Mouse (Mus musculus): ENCODE results near the gene Krt75. TPM values are rescaled to one million over a fixed set of nuclear protein-coding genes. Genes with fewer than 3 reads are reported as not detected.
A peak's percentile ranks its signal among the peaks of the same experiment; 100 is the strongest.

Krt75 gene
- not detected in 2 replicates for polyA plus RNA-seq (2016; fragmentation: Nextera tagmentation; extraction: Ambion mirVana)

DNA sequence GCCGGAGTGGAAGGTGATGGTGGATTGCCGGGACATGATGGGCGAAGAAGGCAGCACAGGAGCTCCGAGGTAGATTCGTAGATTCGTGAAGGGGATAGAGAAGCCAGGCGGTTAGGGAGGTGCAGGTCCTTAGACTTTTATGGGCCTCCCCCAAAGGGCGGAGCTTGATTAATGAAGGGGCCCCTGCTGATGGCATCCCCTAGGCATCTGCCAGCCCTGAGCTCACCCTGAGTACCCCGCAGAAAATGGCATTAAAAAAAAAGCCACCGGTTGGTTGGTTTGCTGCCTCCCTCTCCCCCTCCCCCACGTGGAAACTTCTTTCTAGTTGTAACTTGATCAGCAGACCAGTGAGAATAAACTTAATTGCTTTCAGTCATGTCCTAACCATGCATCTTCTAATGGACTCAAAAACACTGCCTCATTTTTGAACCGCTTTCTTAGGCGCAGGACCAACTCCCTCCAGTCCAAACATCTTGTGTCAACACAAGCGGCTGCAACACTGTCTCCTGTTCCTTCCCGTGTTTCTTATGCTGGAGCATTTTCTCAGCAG, at the start of gene Krt75:
TSS of gene Krt75 (minus strand) at position 109 of the 550 bp plus-strand sequence.
- WGBS: 82% methylated on average over 15 of the region's 15 CpGs
- Histone ChIP-seq H3K4me1 (peaks cover 16% of the 10 kb centered on the region), H3K36me3 (replicated peaks) (no peaks in the 10 kb centered on the region), H3K27ac (0 out of 2 replicates have a peak within 1 kb of the TSS, but pooled peaks have one; percentile 11), H3K9me3 (no peaks in the 10 kb centered on the region), H3K27me3 (ENCODE audit: poor library complexity, severe bottlenecking) (no peaks in the 10 kb centered on the region), H3K4me3 (no peak within 1 kb of the TSS)
- DNase-seq (ENCODE audit: extremely low spot score, low spot score): no peak

DNA sequence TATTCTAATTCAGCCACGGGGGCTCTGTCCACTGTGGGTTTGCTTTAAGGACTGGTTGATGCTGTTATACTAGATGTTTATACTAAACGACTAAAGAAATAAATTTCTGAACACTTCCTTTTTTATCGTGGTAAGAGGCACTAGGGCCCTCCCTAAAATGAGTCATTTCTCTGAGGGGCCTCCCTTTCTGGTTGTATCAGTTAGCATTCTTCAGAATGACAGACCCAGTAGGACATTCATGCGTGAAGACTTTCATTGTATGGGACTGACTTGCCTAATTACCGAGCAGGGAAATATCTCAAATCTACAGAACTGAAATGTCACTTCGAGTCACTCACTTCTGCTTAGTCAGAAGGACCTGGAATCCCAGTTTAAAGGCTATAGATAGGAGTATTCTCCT, 25.4 kb upstream of the Krt75 start:
- DNase-seq (ENCODE audit: extremely low spot score, low spot score): no peak
- H3K27ac ChIP-seq: no peak overlapping the region
- no peaks in the 10 kb centered on the region for H3K36me3 ChIP-seq (replicated peaks)
- peaks cover 3% of the 10 kb centered on the region; the same call in 1 of the 2 replicates for H3K9me3 ChIP-seq
- WGBS: 79% methylated on average over 6 of the region's 6 CpGs
- no peaks in the 10 kb centered on the region for H3K27me3 ChIP-seq (ENCODE audit: poor library complexity, severe bottlenecking)
- no peaks in the 10 kb centered on the region for H3K4me1 ChIP-seq
- H3K4me3 ChIP-seq: no peak overlapping the region

DNA sequence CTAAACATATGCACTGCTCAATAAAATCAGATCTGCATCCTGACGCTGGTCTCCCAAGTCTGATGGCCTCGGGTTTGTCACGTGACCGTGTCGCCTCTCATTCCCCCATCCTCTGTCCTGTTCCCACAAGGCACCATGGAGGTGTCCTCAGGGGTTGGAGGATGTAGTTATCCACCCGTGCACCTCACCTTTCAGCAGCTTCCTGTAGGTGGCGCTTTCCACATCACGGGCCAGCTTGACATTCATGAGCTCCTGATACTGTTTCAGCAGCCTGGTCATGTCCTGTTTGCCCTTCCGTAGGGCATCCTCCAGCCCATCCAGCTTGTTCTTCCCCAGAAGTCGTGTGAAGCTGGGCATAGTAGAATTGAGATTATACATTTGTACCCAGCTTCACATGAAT, 14.5 kb upstream of the Krt75 start:
- Histone ChIP-seq H3K36me3 (replicated peaks) (no peaks in the 10 kb centered on the region), H3K4me1 (no peaks in the 10 kb centered on the region)
- 81% methylated on average over 10 of the region's 10 CpGs for WGBS

DNA sequence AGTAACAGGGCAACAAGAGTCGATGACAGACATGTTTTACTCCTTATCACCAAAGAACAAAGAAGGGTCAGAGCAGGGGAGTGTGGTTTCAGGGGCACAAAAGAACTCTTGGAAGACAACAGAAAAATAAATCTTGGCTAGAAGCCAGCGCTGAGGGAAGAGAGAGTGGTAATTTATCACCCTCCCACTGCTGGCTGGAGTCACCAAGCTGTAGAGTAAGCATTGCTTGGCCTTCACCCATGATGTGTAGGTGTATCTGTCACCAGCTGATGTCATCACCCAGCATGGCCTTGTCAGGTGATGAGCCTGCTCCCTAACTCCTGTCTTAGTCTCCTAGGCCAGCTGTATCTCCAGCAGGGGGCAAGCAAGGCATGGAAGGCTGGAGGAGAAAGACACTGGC, 10.8 kb upstream of the Krt75 start:
- Histone ChIP-seq H3K27ac (no peak overlapping the region), H3K9me3 (no peaks in the 10 kb centered on the region), H3K4me1 (no peaks in the 10 kb centered on the region), H3K36me3 (replicated peaks) (no peaks in the 10 kb centered on the region), H3K4me3 (no peak overlapping the region), H3K27me3 (ENCODE audit: poor library complexity, severe bottlenecking) (no peaks in the 10 kb centered on the region)
- no peak for DNase-seq (ENCODE audit: extremely low spot score, low spot score)
- 76% methylated on average over 2 of the region's 2 CpGs for WGBS

More for the DNA sequence above, 14.5 kb upstream of the Krt75 start:
- Histone ChIP-seq H3K27me3 (ENCODE audit: poor library complexity, severe bottlenecking) (no peaks in the 10 kb centered on the region), H3K4me3 (no peak overlapping the region), H3K9me3 (no peaks in the 10 kb centered on the region), H3K27ac (no peak overlapping the region)
- no peak for DNase-seq (ENCODE audit: extremely low spot score, low spot score)

DNA sequence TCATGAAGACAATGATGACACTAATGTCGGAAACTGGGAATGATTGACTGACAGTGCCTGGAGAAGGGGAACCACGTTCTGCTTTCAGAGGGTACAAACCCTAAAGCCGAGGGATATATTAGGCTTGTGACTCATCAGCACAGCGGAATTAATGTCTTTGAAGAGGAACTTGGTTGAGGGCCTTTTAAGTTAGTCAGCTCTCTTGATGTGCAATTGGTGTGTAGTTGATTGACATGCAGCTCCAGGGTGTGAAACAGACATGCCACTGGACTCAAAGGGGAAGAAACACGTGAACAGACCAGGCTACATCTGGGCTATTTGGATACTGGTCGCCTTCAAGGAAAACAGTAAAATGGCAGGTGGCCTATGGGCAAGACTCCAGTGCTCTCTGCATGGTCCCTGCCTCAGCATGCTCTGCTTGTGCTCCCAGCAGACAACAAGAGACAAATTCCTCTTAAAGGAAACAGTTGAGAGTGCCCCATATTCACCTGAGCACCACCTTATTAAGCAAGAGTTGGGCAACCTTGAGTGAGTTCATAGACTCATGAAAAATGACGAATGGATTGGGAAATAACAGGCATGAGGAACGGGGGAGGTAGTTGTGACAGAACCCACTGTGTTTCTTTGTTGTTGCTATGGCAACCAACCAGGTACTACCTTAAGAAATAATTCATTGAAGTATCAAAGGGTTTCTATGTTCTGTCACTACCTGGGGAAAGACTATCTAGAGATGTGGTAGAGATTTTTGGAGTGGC, 9.7 kb upstream of the Krt75 start:
- H3K4me3 ChIP-seq: no peak overlapping the region
- no peak overlapping the region for H3K27ac ChIP-seq
- no peaks in the 10 kb centered on the region for H3K9me3 ChIP-seq
- WGBS: 82% methylated on average over 8 of the region's 8 CpGs
- no peak for DNase-seq (ENCODE audit: extremely low spot score, low spot score)
- no peaks in the 10 kb centered on the region for H3K27me3 ChIP-seq (ENCODE audit: poor library complexity, severe bottlenecking)
- H3K4me1 ChIP-seq: no peaks in the 10 kb centered on the region
- H3K36me3 ChIP-seq (replicated peaks): no peaks in the 10 kb centered on the region

GRCm38 (mm10) chr15:101581701-101582100, 8.0 kb upstream of the Krt75 start:
- no peaks in the 10 kb centered on the region for H3K36me3 ChIP-seq (replicated peaks)
- no peaks in the 10 kb centered on the region for H3K4me1 ChIP-seq
- H3K27me3 ChIP-seq (ENCODE audit: poor library complexity, severe bottlenecking): no peaks in the 10 kb centered on the region
- no peak for DNase-seq (ENCODE audit: extremely low spot score, low spot score)
- H3K4me3 ChIP-seq: no peak overlapping the region
- no peak overlapping the region for H3K27ac ChIP-seq
- WGBS: 88% methylated on average over 3 of the region's 3 CpGs
- H3K9me3 ChIP-seq: no peaks in the 10 kb centered on the region

- H3K9me3 ChIP-seq: no peaks in the 10 kb centered on the region
- no peak overlapping the region for H3K27ac ChIP-seq
- no peaks in the 10 kb centered on the region for H3K36me3 ChIP-seq (replicated peaks)
- WGBS: 82% methylated on average over 5 of the region's 5 CpGs
- no peak overlapping the region for H3K4me3 ChIP-seq
- H3K27me3 ChIP-seq (ENCODE audit: poor library complexity, severe bottlenecking): no peaks in the 10 kb centered on the region
- peaks cover 16% of the 10 kb centered on the region for H3K4me1 ChIP-seq
- DNase-seq (ENCODE audit: extremely low spot score, low spot score): no peak
These were observed 1.8 kb upstream of the Krt75 start for GRCm38 (mm10) chr15:101575506-101575905.

DNA sequence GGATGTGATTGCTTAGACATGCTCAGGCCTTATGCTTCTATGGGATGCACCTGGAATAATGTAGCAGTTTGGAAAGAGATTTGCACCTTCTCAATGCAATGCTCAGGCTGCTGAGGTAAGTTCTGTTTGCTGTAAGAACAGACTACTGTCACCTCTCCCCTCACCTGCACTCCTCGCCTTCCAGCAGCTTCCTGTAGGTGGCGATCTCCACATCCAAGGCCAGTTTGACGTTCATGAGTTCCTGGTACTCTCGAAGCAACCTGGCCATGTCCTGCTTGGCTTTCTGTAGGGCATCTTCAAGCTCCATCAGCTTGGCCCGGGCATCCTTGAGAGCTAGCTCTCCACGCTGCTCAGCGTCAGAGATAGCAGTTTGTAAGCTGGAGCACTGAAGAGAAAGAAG, 5.9 kb downstream of the Krt75 start:
- no peaks in the 10 kb centered on the region for H3K9me3 ChIP-seq
- no peak overlapping the region for H3K4me3 ChIP-seq
- H3K36me3 ChIP-seq (replicated peaks): no peaks in the 10 kb centered on the region
- peaks cover 6% of the 10 kb centered on the region; the same call in 1 of the 2 replicates for H3K4me1 ChIP-seq
- no peaks in the 10 kb centered on the region for H3K27me3 ChIP-seq (ENCODE audit: poor library complexity, severe bottlenecking)
- no peak for DNase-seq (ENCODE audit: extremely low spot score, low spot score)
- WGBS: 46% methylated on average over 7 of the region's 7 CpGs
- no peak overlapping the region for H3K27ac ChIP-seq

GRCm38 (mm10) chr15:101562850-101563249, 10.9 kb downstream of the Krt75 start, which contains the start of gene Krt90:
Gene Krt90, minus strand, starts transcription at chr15:101562950.
- DNase-seq (ENCODE audit: extremely low spot score, low spot score): no peak
- H3K4me1 ChIP-seq: peaks cover 11% of the 10 kb centered on the region
- 66% methylated on average over 5 of the region's 5 CpGs for WGBS
- H3K9me3 ChIP-seq: no peaks in the 10 kb centered on the region
- peaks cover 4% of the 10 kb centered on the region; the same call in 1 of the 2 replicates for H3K27me3 ChIP-seq (ENCODE audit: poor library complexity, severe bottlenecking)
- H3K4me3 ChIP-seq: no peak within 1 kb of the TSS
- H3K36me3 ChIP-seq (replicated peaks): no peaks in the 10 kb centered on the region
- no peak within 1 kb of the TSS for H3K27ac ChIP-seq

- Histone ChIP-seq H3K36me3 (replicated peaks) (no peaks in the 10 kb centered on the region), H3K9me3 (no peaks in the 10 kb centered on the region), H3K4me3 (no peak overlapping the region; the same call in 1 of the 2 replicates), H3K27me3 (ENCODE audit: poor library complexity, severe bottlenecking) (peaks cover 30% of the 10 kb centered on the region), H3K27ac (peak overlapping the region; percentile 56), H3K4me1 (peaks cover 20% of the 10 kb centered on the region)
- peak; percentile 55 for DNase-seq (ENCODE audit: extremely low spot score, low spot score)
- 19% methylated on average over 7 of the region's 7 CpGs for WGBS
These were observed 15.6 kb downstream of the Krt75 start for GRCm38 (mm10) chr15:101558034-101558646.

- peaks cover 48% of the 10 kb centered on the region for H3K27me3 ChIP-seq (ENCODE audit: poor library complexity, severe bottlenecking)
- H3K4me1 ChIP-seq: peaks cover 21% of the 10 kb centered on the region
- under 1% methylated on average over 11 of the region's 11 CpGs for WGBS
- no peak overlapping the region for H3K27ac ChIP-seq
- H3K9me3 ChIP-seq: no peaks in the 10 kb centered on the region
- H3K36me3 ChIP-seq (replicated peaks): no peaks in the 10 kb centered on the region
- peak; percentile 43 for DNase-seq (ENCODE audit: extremely low spot score, low spot score)
- peak overlapping the region; percentile 23; the same call in 1 of the 2 replicates for H3K4me3 ChIP-seq
These were observed 20.5 kb downstream of the Krt75 start for GRCm38 (mm10) chr15:101553169-101553568.

GRCm38 (mm10) chr15:101552188-101552587, 21.5 kb downstream of the Krt75 start:
- DNase-seq (ENCODE audit: extremely low spot score, low spot score): no peak
- H3K27ac ChIP-seq: no peak overlapping the region
- 89% methylated on average over 8 of the region's 8 CpGs for WGBS
- peaks cover 11% of the 10 kb centered on the region for H3K4me1 ChIP-seq
- H3K27me3 ChIP-seq (ENCODE audit: poor library complexity, severe bottlenecking): peaks cover 48% of the 10 kb centered on the region
- no peaks in the 10 kb centered on the region for H3K9me3 ChIP-seq
- no peak overlapping the region for H3K4me3 ChIP-seq
- no peaks in the 10 kb centered on the region for H3K36me3 ChIP-seq (replicated peaks)

DNA sequence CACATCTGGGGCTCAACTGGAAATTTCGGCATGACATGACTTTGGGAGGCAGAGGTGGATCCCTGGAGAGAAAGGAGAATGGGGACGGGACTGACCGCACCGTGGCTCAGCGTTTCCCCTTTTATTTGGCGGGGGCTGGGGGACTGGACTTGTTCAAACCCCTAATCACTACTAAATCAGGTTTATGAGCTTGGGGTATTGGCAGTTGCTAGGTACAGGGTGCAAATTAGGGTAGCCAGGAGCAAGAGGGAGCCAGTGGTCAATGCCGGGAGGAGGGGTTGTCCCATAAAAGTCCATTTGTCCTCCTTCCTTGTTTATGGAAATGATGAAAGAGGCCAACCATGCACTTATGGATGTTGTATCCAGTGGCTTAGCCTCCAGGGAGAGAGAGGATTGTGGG, 23.1 kb downstream of the Krt75 start, which contains the start of gene Krt82:
TSS of gene Krt82 (minus strand) at position 101 of the 400 bp plus-strand sequence.
- Histone ChIP-seq H3K27ac (no peak within 1 kb of the TSS), H3K27me3 (ENCODE audit: poor library complexity, severe bottlenecking) (peaks cover 41% of the 10 kb centered on the region), H3K4me3 (no peak within 1 kb of the TSS), H3K4me1 (peaks cover 11% of the 10 kb centered on the region), H3K36me3 (replicated peaks) (no peaks in the 10 kb centered on the region), H3K9me3 (no peaks in the 10 kb centered on the region)
- DNase-seq (ENCODE audit: extremely low spot score, low spot score): no peak
- 86% methylated on average over 7 of the region's 7 CpGs for WGBS
